Mouse (Mus musculus): Measurements from ENCODE around the gene Nxf1. TPM values are rescaled to one million over a fixed set of nuclear protein-coding genes. Genes with fewer than 3 reads are reported as not detected.

The Nxf1 gene
- total and polyA plus RNA-seq, 2 experiments from 2014 or later: 51.3 to 89.5 TPM

- peak overlapping the region; percentile 77 for H3K4me3 ChIP-seq (ENCODE audit: low read length)
- peak; percentile 92 for DNase-seq (ENCODE audit: low spot score)
- peak; percentile 82 for TF ChIP-seq CTCF (IDR thresholded peaks at IDR 0.05; ENCODE audit: low read depth)
- H3K36me3 ChIP-seq (ENCODE audit: insufficient read depth, low read length): peaks cover 22% of the 10 kb centered on the region
- WGBS: under 1% methylated on average over 51 of the region's 51 CpGs
- no peaks in the 10 kb centered on the region for H3K9me3 ChIP-seq (ENCODE audit: low read length)
- H3K4me2 ChIP-seq (ENCODE audit: low read depth, low read length): peak overlapping the region; percentile 67
- H3K27me3 ChIP-seq (ENCODE audit: insufficient read depth, low read length): no peaks in the 10 kb centered on the region
- peaks cover 14% of the 10 kb centered on the region for H3K4me1 ChIP-seq (ENCODE audit: insufficient read depth, low read length)
- peak; percentile 90 for ATAC-seq
- peak overlapping the region; percentile 94 for H3K27ac ChIP-seq
- peak overlapping the region; percentile 91 for H3K9ac ChIP-seq (replicated peaks; ENCODE audit: low read length)
Measured at GRCm38 (mm10) chr19:8713306-8713996, 43.4 kb upstream of the Nxf1 start.

GRCm38 (mm10) chr19:8713997-8714652 is 42.7 kb upstream of the Nxf1 start:
- Histone ChIP-seq H3K9me3 (ENCODE audit: low read length) (no peaks in the 10 kb centered on the region), H3K4me2 (ENCODE audit: low read depth, low read length) (peak overlapping the region; percentile 67), H3K36me3 (ENCODE audit: insufficient read depth, low read length) (peaks cover 16% of the 10 kb centered on the region), H3K27ac (peak overlapping the region; percentile 94), H3K4me1 (ENCODE audit: insufficient read depth, low read length) (peaks cover 14% of the 10 kb centered on the region), H3K4me3 (ENCODE audit: low read length) (peak overlapping the region; percentile 77), H3K9ac (replicated peaks; ENCODE audit: low read length) (peak overlapping the region; percentile 91), H3K27me3 (ENCODE audit: insufficient read depth, low read length) (no peaks in the 10 kb centered on the region)
- ATAC-seq: peak; percentile 15; the same call in 1 of the 2 replicates
- 10% methylated on average over 13 of the region's 13 CpGs for WGBS
- DNase-seq (ENCODE audit: low spot score): no peak
- TF ChIP-seq CTCF (IDR thresholded peaks at IDR 0.05; ENCODE audit: low read depth): no peak

DNA sequence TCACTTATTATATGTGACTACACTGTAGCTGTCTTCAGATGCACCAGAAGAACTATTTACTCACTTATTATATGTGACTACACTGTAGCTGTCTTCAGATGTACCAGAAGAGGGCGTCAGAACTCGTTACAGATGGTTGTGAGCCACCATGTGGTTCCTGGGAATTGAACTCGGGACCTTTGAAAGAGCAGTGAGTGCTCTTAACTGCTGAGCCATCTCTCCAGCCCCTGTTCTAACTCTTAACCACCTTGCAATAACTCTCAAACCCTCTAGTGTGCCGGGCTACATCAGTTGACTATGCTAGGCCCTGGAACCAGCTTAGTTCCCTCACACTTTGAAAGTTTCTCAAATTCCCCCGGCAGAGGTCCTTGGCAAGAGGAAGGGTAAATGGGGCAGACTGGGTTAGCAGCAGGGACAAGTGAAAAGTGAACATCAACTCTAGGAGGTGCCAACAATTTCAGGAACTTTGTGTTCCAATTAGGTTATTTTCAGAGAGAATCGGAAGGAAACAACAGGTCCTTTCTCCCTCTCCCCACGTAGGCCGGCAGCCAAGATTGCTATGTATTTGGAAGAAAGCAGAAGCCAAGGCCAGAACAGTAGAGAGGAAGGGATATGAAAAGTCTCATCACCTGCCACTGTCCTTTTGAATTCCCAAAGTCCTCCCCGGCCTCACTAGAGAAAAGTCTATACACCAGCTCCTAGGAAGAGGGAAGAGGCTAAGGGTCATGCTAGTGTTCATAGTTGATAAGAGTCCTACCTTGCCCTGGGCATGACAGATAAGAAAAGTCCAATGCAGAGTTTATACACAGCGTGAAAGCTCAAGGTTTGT is 42.0 kb upstream of the Nxf1 start:
- peaks cover 8% of the 10 kb centered on the region for H3K36me3 ChIP-seq (ENCODE audit: insufficient read depth, low read length)
- H3K27me3 ChIP-seq (ENCODE audit: insufficient read depth, low read length): no peaks in the 10 kb centered on the region
- peaks cover 14% of the 10 kb centered on the region for H3K4me1 ChIP-seq (ENCODE audit: insufficient read depth, low read length)
- H3K9ac ChIP-seq (replicated peaks; ENCODE audit: low read length): no peak overlapping the region
- DNase-seq (ENCODE audit: low spot score): no peak
- ATAC-seq: no peak
- no peak overlapping the region for H3K4me3 ChIP-seq (ENCODE audit: low read length)
- peak; percentile 29; the same call in 1 of the 2 replicates for TF ChIP-seq CTCF (IDR thresholded peaks at IDR 0.05; ENCODE audit: low read depth)
- no peak overlapping the region for H3K4me2 ChIP-seq (ENCODE audit: low read depth, low read length)
- H3K27ac ChIP-seq: no peak overlapping the region
- H3K9me3 ChIP-seq (ENCODE audit: low read length): no peaks in the 10 kb centered on the region
- 66% methylated on average over 10 of the region's 10 CpGs for WGBS

- 66% methylated on average over 10 of the region's 10 CpGs for WGBS
- H3K4me2 ChIP-seq (ENCODE audit: low read depth, low read length): no peak overlapping the region
- no peaks in the 10 kb centered on the region for H3K36me3 ChIP-seq (ENCODE audit: insufficient read depth, low read length)
- no peak overlapping the region for H3K4me3 ChIP-seq (ENCODE audit: low read length)
- no peak overlapping the region for H3K9ac ChIP-seq (replicated peaks; ENCODE audit: low read length)
- H3K9me3 ChIP-seq (ENCODE audit: low read length): no peaks in the 10 kb centered on the region
- no peak for ATAC-seq
- TF ChIP-seq CTCF (IDR thresholded peaks at IDR 0.05; ENCODE audit: low read depth): no peak
- H3K27me3 ChIP-seq (ENCODE audit: insufficient read depth, low read length): no peaks in the 10 kb centered on the region
- no peak overlapping the region for H3K27ac ChIP-seq
- DNase-seq (ENCODE audit: low spot score): no peak
- peaks cover 11% of the 10 kb centered on the region for H3K4me1 ChIP-seq (ENCODE audit: insufficient read depth, low read length)
Measured at GRCm38 (mm10) chr19:8715868-8716766, 40.8 kb upstream of the Nxf1 start.

DNA sequence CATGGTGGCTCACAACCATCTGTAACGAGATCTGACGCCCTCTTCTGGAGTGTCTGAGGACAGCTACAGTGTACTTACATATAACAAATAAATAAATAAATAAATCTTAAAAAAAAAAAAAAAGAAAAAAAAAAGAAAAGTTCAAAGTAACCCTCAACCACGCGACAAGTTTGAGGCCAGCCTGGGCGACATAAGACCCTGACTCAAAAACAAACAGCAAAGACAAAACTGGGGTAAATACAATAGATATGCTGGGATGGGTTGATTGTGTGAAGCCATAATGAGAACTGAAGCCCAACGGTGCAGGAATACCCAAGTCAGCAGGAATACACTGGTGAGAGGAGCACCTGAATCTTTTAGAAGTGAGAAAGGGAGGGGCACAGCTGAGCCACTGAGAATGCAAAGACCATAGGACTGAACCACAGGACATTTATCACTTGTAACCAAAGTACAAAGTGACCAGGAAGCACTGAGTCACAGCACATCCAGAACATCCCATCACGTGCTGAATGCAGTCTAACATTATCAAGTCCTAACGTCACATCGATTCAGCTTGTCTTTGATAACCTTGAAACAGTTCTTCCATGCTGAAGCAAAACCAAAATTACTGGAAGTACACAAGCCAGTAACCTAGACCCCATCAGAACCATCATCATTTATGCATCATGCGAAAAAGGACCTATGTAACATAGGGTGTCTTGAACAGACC is 40.0 kb upstream of the Nxf1 start:
- TF ChIP-seq CTCF (IDR thresholded peaks at IDR 0.05; ENCODE audit: low read depth): no peak
- Histone ChIP-seq H3K27me3 (ENCODE audit: insufficient read depth, low read length) (no peaks in the 10 kb centered on the region), H3K36me3 (ENCODE audit: insufficient read depth, low read length) (no peaks in the 10 kb centered on the region)

More for the DNA sequence above, 40.0 kb upstream of the Nxf1 start:
- no peaks in the 10 kb centered on the region for H3K9me3 ChIP-seq (ENCODE audit: low read length)
- H3K4me2 ChIP-seq (ENCODE audit: low read depth, low read length): no peak overlapping the region
- no peak for ATAC-seq
- no peak overlapping the region for H3K4me3 ChIP-seq (ENCODE audit: low read length)
- H3K9ac ChIP-seq (replicated peaks; ENCODE audit: low read length): no peak overlapping the region
- H3K4me1 ChIP-seq (ENCODE audit: insufficient read depth, low read length): peaks cover 12% of the 10 kb centered on the region
- no peak for DNase-seq (ENCODE audit: low spot score)
- WGBS: 70% methylated on average over 8 of the region's 10 CpGs
- H3K27ac ChIP-seq: no peak overlapping the region
